In the genomic region with DNA sequence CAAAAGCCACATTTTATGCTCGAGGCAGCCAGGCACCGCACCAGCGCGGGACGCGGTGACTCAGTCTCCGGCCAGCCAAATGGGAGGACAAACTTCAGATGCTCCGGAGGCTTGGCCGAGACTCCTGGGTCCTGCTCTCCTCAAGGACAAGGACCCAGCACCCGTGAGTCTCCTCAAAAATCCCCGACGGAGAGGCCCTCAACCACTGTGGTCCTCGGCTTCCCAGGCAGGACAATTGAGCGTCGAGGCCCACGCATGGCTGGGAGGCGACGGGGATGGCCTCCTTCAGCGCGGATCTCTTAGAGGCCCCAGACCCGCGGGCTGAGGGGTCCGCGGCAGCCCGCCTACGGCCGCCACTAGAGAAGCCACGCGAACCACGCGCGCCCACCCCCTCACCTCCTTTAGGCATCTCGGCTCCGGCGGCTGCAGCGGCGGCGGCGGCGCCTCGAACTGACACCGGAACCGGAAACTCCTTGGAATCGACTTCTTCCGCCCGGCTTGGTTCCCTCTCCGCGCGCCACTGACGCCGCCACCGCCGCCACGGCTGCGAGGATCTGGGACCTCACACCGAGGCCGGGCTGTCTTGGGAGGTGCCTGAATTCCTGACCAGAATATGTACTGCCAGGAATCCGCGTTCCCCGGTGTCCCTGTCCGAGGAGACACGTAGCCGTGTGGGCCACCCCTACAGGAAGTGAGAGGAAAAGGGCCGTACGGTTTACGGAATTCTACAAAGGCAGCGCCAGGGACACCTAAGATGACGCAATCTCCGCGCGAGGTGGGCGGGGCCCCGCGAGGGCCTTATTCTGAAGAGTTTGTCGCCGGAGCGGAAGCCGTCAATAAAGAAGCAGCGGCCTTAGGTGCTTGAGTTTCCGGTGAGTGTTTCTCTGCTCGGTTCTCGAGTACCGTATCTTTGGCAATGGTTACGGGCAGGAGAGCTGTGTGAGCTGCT, we compare ENCODE assay signal across 8 mouse cellular contexts. TPM values are rescaled to one million over a fixed set of nuclear protein-coding genes. Genes with fewer than 3 reads are reported as not detected.
DNase-seq lines count a peak whose midpoint lies in the region; ATAC-seq lines count a peak whose summit lies in the region.

TSS of gene Pdap1 (minus strand) at position 668 of the 949 bp plus-strand sequence.
TSS of gene Bud31 (plus strand) at position 792 of the 949 bp plus-strand sequence.

- peaks cover 64% of the 10 kb centered on the region for H3K36me3 ChIP-seq in megakaryocyte, embryonic 14.5 days (replicated peaks; ENCODE audit: low read length)

- no peaks in the 10 kb centered on the region for H3K27me3 ChIP-seq in megakaryocyte, embryonic 14.5 days (replicated peaks)

- no peaks in the 10 kb centered on the region for H3K9me3 ChIP-seq in megakaryocyte, embryonic 14.5 days

- ATAC-seq in common myeloid progenitor, adult 5-6 weeks (replicated peaks; ENCODE audit: low read depth, poor library complexity, severe bottlenecking): peak; percentile 91

- peak; percentile 96 for DNase-seq in ZHBTc4 (ENCODE audit: low read depth, low spot score)
- DNase-seq in gastrocnemius, adult 8-10 months (ENCODE audit: low spot score in 2 of 2): peak; percentile 91
- peak; percentile 60 for DNase-seq in hindlimb bud, embryonic 11.5 days (ENCODE audit: extremely low spot score, low read depth, low spot score)
- DNase-seq in left cerebral cortex, adult 8-10 months (ENCODE audit: low spot score in 2 of 2): peak; percentile 91 to 98
- peak; percentile 96 for DNase-seq in right cerebral cortex, postnatal 10 days (ENCODE audit: low spot score in 2 of 2)
- peak; percentile 95 for DNase-seq in urinary bladder, postnatal 25 days (ENCODE audit: low spot score)

- H3K4me3 ChIP-seq in megakaryocyte, embryonic 14.5 days (replicated peaks): peak within 1 kb of the TSS; percentile 99

- H3K4me1 ChIP-seq in megakaryocyte, embryonic 14.5 days: peaks cover 56% of the 10 kb centered on the region

RNA-seq across cellular contexts. Expression of gene Pdap1, which starts in this region (rescaled TPM):
- 164 and 249 TPM in 2 replicates for total RNA-seq in common myeloid progenitor, adult 5-6 weeks (2017)
- total RNA-seq in gastrocnemius, adult 8-10 months (2022): 10 to 100 TPM; 39.8 to 50.9 (median 45.1) TPM
- total RNA-seq in left cerebral cortex, adult 8-10 months (2022): 100 to 1,000 TPM in 1 of 4 experiments, 10 to 100 TPM in 3; 77.5 to 101 (median 86.1) TPM
- 63.5 and 118 TPM in 2 replicates for polyA plus RNA-seq in megakaryocyte, embryonic 14.5 days (2012; ENCODE audit: insufficient read depth, low replicate concordance)

RNA-seq across cellular contexts. Expression of gene Bud31, which starts in this region (rescaled TPM):
- 188 and 253 TPM in 2 replicates for total RNA-seq in common myeloid progenitor, adult 5-6 weeks (2017)
- total RNA-seq in gastrocnemius, adult 8-10 months (2022): 10 to 100 TPM; 46.9 to 59.4 (median 52.6) TPM
- total RNA-seq in left cerebral cortex, adult 8-10 months (2022): 10 to 100 TPM; 70.3 to 76.5 (median 74.1) TPM
- 7.0 and 13.8 TPM in 2 replicates for polyA plus RNA-seq in megakaryocyte, embryonic 14.5 days (2012; ENCODE audit: insufficient read depth, low replicate concordance)

Comparison
In these comparisons a context has a peak if more than half of its experiments do, and no peak if none do; other contexts are left out.
1. Peak in every context shown above with its lines: DNase-seq, ATAC-seq and H3K4me3 ChIP-seq.